Mouse (Mus musculus): Measurements from ENCODE around the gene Tubgcp2.

DNA sequence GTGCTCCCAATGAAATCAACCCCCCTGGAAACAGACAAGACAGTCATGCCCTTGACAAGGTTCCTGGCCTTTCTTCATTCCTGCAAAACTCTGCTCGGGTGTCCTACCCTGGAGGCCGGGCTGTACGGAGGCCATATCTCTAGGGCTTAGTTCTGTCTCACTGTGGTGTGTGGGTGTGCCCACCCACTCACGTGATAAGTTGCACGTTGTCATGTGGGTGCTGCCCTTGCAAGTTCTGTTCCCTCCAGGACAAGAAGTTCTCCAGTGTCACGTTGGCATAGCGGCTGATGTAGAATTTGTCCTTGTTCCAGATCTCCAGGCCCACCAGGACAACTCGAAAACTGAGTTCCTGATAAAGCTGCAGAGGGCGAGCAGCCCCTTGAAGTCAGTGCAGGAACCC lies 48.2 kb downstream of the Tubgcp2 start:
- TF ChIP-seq POLR2A (IDR thresholded peaks at IDR 0.05; ENCODE audit: extremely low read depth, insufficient read depth, low read length) (no peak), CTCF (IDR thresholded peaks at IDR 0.05; ENCODE audit: extremely low read depth, insufficient read depth, low read length) (no peak)

All from cortical plate, adult 2 months (tissue).